Comparison of ENCODE assay signal across 15 mouse cellular contexts in genomic region chr6:50815579-50815978, GRCm38 (mm10).
DNase-seq lines count a peak whose midpoint lies in the region; ATAC-seq lines count a peak whose summit lies in the region.
"Had no signal": no experiment of that assay in that cellular context is flagged by ENCODE, and none has a peak within 500 bp of the region (broad histone marks: within the 10 kb centered on the region; RNA-seq: fewer than 3 reads in every experiment).

No protein-coding gene starts in this region.

- H3K4me3 ChIP-seq in heart, embryonic 13.5 days: no peak overlapping the region
- no peak overlapping the region for H3K4me3 ChIP-seq in embryonic facial prominence, embryonic 12.5 days
- no peak overlapping the region for H3K4me3 ChIP-seq in hindbrain, embryonic 13.5 days
- H3K4me3 ChIP-seq in midbrain, embryonic 15.5 days: no peak overlapping the region
- no peak overlapping the region for H3K4me3 ChIP-seq in kidney, embryonic 16.5 days (ENCODE audit: low read length)
- H3K4me3 ChIP-seq: gastrocnemius, adult 2 months; lung, embryonic 15.5 days had no signal

- no peak overlapping the region for H3K4me2 ChIP-seq in heart, embryonic 13.5 days
- no peak overlapping the region for H3K4me2 ChIP-seq in embryonic facial prominence, embryonic 12.5 days (replicated peaks)
- H3K4me2 ChIP-seq in hindbrain, embryonic 13.5 days: no peak overlapping the region
- no peak overlapping the region for H3K4me2 ChIP-seq in midbrain, embryonic 15.5 days
- H3K4me2 ChIP-seq in kidney, embryonic 16.5 days (replicated peaks; ENCODE audit: low read depth, low read length): no peak overlapping the region
- H3K4me2 ChIP-seq: lung, embryonic 15.5 days had no signal

- no peaks in the 10 kb centered on the region for H3K36me3 ChIP-seq in heart, embryonic 13.5 days
- no peaks in the 10 kb centered on the region for H3K36me3 ChIP-seq in embryonic facial prominence, embryonic 12.5 days
- no peaks in the 10 kb centered on the region for H3K36me3 ChIP-seq in hindbrain, embryonic 13.5 days
- H3K36me3 ChIP-seq in midbrain, embryonic 15.5 days (replicated peaks): no peaks in the 10 kb centered on the region
- H3K36me3 ChIP-seq in kidney, embryonic 16.5 days (ENCODE audit: insufficient read depth, low read length): no peaks in the 10 kb centered on the region
- H3K36me3 ChIP-seq: lung, embryonic 15.5 days had no signal

- H3K9me3 ChIP-seq in heart, embryonic 13.5 days: no peaks in the 10 kb centered on the region
- H3K9me3 ChIP-seq in embryonic facial prominence, embryonic 12.5 days: no peaks in the 10 kb centered on the region
- H3K9me3 ChIP-seq in hindbrain, embryonic 13.5 days: no peaks in the 10 kb centered on the region
- H3K9me3 ChIP-seq in midbrain, embryonic 15.5 days: no peaks in the 10 kb centered on the region
- H3K9me3 ChIP-seq in kidney, embryonic 16.5 days (ENCODE audit: low read length): no peaks in the 10 kb centered on the region
- H3K9me3 ChIP-seq: lung, embryonic 15.5 days had no signal

- no peak overlapping the region for H3K9ac ChIP-seq in heart, embryonic 13.5 days
- H3K9ac ChIP-seq in embryonic facial prominence, embryonic 12.5 days: no peak overlapping the region
- no peak overlapping the region for H3K9ac ChIP-seq in hindbrain, embryonic 13.5 days
- no peak overlapping the region for H3K9ac ChIP-seq in midbrain, embryonic 15.5 days
- no peak overlapping the region for H3K9ac ChIP-seq in kidney, embryonic 16.5 days (replicated peaks; ENCODE audit: low read length)
- H3K9ac ChIP-seq: lung, embryonic 15.5 days had no signal

- 0 out of 2 replicates have a peak overlapping the region, but pooled peaks have one; percentile 32 for H3K27ac ChIP-seq in heart, embryonic 13.5 days (replicated peaks)
- H3K27ac ChIP-seq in embryonic facial prominence, embryonic 12.5 days: peak overlapping the region; percentile 71
- H3K27ac ChIP-seq in hindbrain, embryonic 13.5 days: peak overlapping the region; percentile 67
- peak overlapping the region; percentile 59 for H3K27ac ChIP-seq in midbrain, embryonic 15.5 days
- H3K27ac ChIP-seq in kidney, embryonic 16.5 days (ENCODE audit: low read length): no peak overlapping the region
- H3K27ac ChIP-seq: gastrocnemius, adult 2 months; lung, embryonic 15.5 days had no signal

- H3K27me3 ChIP-seq in heart, embryonic 13.5 days (replicated peaks): no peaks in the 10 kb centered on the region
- no peaks in the 10 kb centered on the region for H3K27me3 ChIP-seq in embryonic facial prominence, embryonic 12.5 days
- H3K27me3 ChIP-seq in hindbrain, embryonic 13.5 days: no peaks in the 10 kb centered on the region
- no peaks in the 10 kb centered on the region for H3K27me3 ChIP-seq in midbrain, embryonic 15.5 days (replicated peaks)
- H3K27me3 ChIP-seq in kidney, embryonic 16.5 days (ENCODE audit: insufficient read depth, low read length): no peaks in the 10 kb centered on the region
- H3K27me3 ChIP-seq: lung, embryonic 15.5 days had no signal

- DNase-seq in heart, adult 11 months: no peak
- DNase-seq: adrenal gland, postnatal 14 days; B cell, adult 2 months; gastrocnemius, adult 2 months; heart, postnatal 4 days; kidney, adult 8-10 months; thymus, adult 18-20 months had no signal

- WGBS in heart, embryonic 13.5 days: 63% methylated on average over 8 of the region's 8 CpGs
- WGBS in embryonic facial prominence, embryonic 12.5 days: 55% methylated on average over 8 of the region's 8 CpGs
- WGBS in hindbrain, embryonic 13.5 days: 49% methylated on average over 8 of the region's 8 CpGs
- 36% methylated on average over 8 of the region's 8 CpGs for WGBS in midbrain, embryonic 15.5 days
- WGBS in kidney, embryonic 16.5 days: 80% methylated on average over 8 of the region's 8 CpGs

- H3K4me1 ChIP-seq in heart, embryonic 13.5 days: peaks cover 20% of the 10 kb centered on the region
- peaks cover 27% of the 10 kb centered on the region for H3K4me1 ChIP-seq in embryonic facial prominence, embryonic 12.5 days
- H3K4me1 ChIP-seq in hindbrain, embryonic 13.5 days (replicated peaks): peaks cover 50% of the 10 kb centered on the region
- peaks cover 27% of the 10 kb centered on the region for H3K4me1 ChIP-seq in midbrain, embryonic 15.5 days
- H3K4me1 ChIP-seq in kidney, embryonic 16.5 days (ENCODE audit: insufficient read depth, low read length): peaks cover 43% of the 10 kb centered on the region

- no peak for ATAC-seq in heart, embryonic 13.5 days (ENCODE audit: extremely low read depth, insufficient number of reproducible peaks, low FRiP score, low TSS enrichment)
- ATAC-seq in embryonic facial prominence, embryonic 12.5 days (ENCODE audit: insufficient number of reproducible peaks, insufficient read depth, low FRiP score, low TSS enrichment): no peak
- peak; percentile 77; the same call in 1 of the 2 replicates for ATAC-seq in hindbrain, embryonic 13.5 days (ENCODE audit: low FRiP score)
- ATAC-seq in midbrain, embryonic 15.5 days (replicated peaks): peak; percentile 70; the same call in 1 of the 2 replicates
- no peak for ATAC-seq in kidney, embryonic 16.5 days (ENCODE audit: low FRiP score, low TSS enrichment)
- ATAC-seq in megakaryocyte, adult 5-6 weeks (ENCODE audit: poor library complexity, severe bottlenecking): no peak
- no peak for ATAC-seq in cerebellum, adult (ENCODE audit: insufficient number of reproducible peaks, low FRiP score, low TSS enrichment)

Comparison
In these comparisons a context has a peak if more than half of its experiments do, and no peak if none do; other contexts are left out.
1. ATAC-seq: peak in hindbrain, embryonic 13.5 days (single experiment) and midbrain, embryonic 15.5 days (single experiment); none in heart, embryonic 13.5 days (single experiment), embryonic facial prominence, embryonic 12.5 days (single experiment), kidney, embryonic 16.5 days (single experiment), megakaryocyte, adult 5-6 weeks (single experiment) and cerebellum, adult (single experiment).